Mouse (Mus musculus) hindbrain, embryonic 16.5 days (tissue): Measurements from ENCODE around the gene Sart3. TPM values are rescaled to one million over a fixed set of nuclear protein-coding genes. Genes with fewer than 3 reads are reported as not detected.

Source experiments
- ATAC-seq: fragments of 200-750 bp; cut with Nextera tagmentation; 2 replicates; pipeline ENCODE4 v1.8.0; 2017; ENCODE audit warnings: moderate TSS enrichment, moderate library complexity
- H3K27ac ChIP-seq: fragments of 300-500 bp; sonication (generic); 2 replicates; pipeline ENCODE4 v1.5.1; 2014; ENCODE audit warnings: low read depth, mild to moderate bottlenecking, control low read depth, low read length, moderate library complexity
- H3K27me3 ChIP-seq: fragments of 300-500 bp; sonication (generic); replicated peaks from 2 replicates; pipeline ENCODE4 v1.6.1; 2014; ENCODE audit warnings: low read length; ENCODE audit not compliant: control insufficient read depth, insufficient read depth
- H3K36me3 ChIP-seq: fragments of 300-500 bp; sonication (generic); 2 replicates; pipeline ENCODE4 v1.6.1; 2014; ENCODE audit warnings: mild to moderate bottlenecking, low read length, moderate library complexity, mixed read lengths; ENCODE audit not compliant: control insufficient read depth, insufficient read depth
- H3K4me1 ChIP-seq: fragments of 300-500 bp; sonication (generic); 2 replicates; pipeline ENCODE4 v1.6.1; 2014; ENCODE audit warnings: low read depth, low read length; ENCODE audit not compliant: control insufficient read depth, insufficient read depth
- H3K4me2 ChIP-seq: fragments of 300-500 bp; sonication (generic); 2 replicates; pipeline ENCODE4 v1.6.1; 2014; ENCODE audit warnings: mild to moderate bottlenecking, low read length, control low read depth, moderate library complexity
- H3K4me3 ChIP-seq: fragments of 300-500 bp; sonication (generic); 2 replicates; pipeline ENCODE4 v1.5.1; 2014; ENCODE audit warnings: mild to moderate bottlenecking, low read length, control low read depth, moderate library complexity
- H3K9ac ChIP-seq: fragments of 300-500 bp; sonication (generic); 2 replicates; pipeline ENCODE4 v1.6.1; 2014; ENCODE audit warnings: low read depth, mild to moderate bottlenecking, control low read depth, low read length, moderate library complexity
- H3K9me3 ChIP-seq: fragments of 300-500 bp; sonication (generic); 2 replicates; pipeline ENCODE4 v1.6.1; 2014; ENCODE audit warnings: mild to moderate bottlenecking, low read length, moderate library complexity; ENCODE audit not compliant: control insufficient read depth
- WGBS: fragments of 180-500 bp; shearing (Covaris S2); extraction: QIAGEN DNeasy Blood & Tissue Kit; methylation state at CpG from one replicate; pipeline ENCODE4 v1.1.7; 2014; 5-methylcytosine and 5-hydroxymethylcytosine counted together
- polyA plus RNA-seq: library from polyadenylated mRNA; unstranded; fragments of >200 nt; fragmentation: Nextera tagmentation; extraction: Ambion mirVana; gene quantifications from 2 replicates; pipeline ENCODE4 v1.2.1, GENCODE M21; 2015

Gene Sart3
- polyA plus RNA-seq, 1 experiment from 2014 or later, result 37.7 TPM

DNA sequence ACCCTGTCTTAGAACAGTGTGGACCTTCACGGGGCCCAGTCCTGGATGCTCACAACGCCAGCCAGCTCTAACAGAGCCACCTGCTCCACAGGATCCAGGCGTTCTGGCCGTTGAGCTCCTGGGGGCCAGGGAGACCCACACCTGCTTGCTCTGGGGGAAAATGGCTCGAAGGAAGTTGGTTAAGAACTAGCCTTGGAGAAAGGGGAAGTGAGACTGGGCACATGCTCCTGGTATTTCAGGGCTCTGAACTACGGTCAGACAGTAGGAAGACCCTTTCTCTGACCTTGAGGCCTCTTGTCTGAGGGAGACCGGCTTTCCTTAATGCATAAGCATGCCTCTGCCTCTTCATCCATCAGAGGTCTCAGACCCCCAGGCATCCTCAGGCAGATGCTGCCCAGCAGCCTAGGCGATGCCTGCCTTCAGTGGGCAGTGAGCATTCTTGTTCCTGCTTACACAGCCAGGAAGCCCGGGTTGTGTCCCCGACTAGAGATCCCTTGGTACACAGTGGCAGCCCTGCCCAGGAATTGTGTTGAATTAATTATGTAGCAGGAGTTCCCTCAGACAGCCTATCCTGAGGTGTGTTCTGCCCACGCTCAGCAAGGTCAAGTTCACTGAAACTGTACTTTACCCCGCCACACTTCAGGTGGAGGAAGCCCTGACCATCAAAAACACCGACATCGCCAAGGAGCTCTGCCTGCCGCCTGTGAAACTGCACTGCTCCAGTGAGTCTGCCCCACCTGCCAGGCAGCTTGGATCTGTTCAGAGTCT is 4.0 kb upstream of the Sart3 start:
- ATAC-seq, result no peak
- H3K4me1 ChIP-seq, result peaks cover 10% of the 10 kb centered on the region

GRCm38 (mm10) chr5:113775585-113775984 is 3.3 kb upstream of the Sart3 start:
- no peaks in the 10 kb centered on the region for H3K27me3 ChIP-seq
- H3K9ac ChIP-seq, result no peak overlapping the region
- ATAC-seq, result no peak
- no peak overlapping the region for H3K4me3 ChIP-seq
- peaks cover 14% of the 10 kb centered on the region; the same call in 1 of the 2 replicates for H3K36me3 ChIP-seq
- no peaks in the 10 kb centered on the region for H3K9me3 ChIP-seq
- 92% methylated on average over 10 of the region's 10 CpGs for whole genome bisulfite sequencing
- no peak overlapping the region for H3K4me2 ChIP-seq
- no peak overlapping the region for H3K27ac ChIP-seq
- peaks cover 10% of the 10 kb centered on the region for H3K4me1 ChIP-seq

More for the DNA sequence above, 4.0 kb upstream of the Sart3 start:
- Histone ChIP-seq H3K4me2 (no peak overlapping the region), H3K4me3 (no peak overlapping the region), H3K36me3 (peaks cover 14% of the 10 kb centered on the region; the same call in 1 of the 2 replicates), H3K27ac (no peak overlapping the region), H3K9me3 (no peaks in the 10 kb centered on the region), H3K27me3 (no peaks in the 10 kb centered on the region), H3K9ac (no peak overlapping the region)
- 88% methylated on average over 15 of the region's 15 CpGs for WGBS

- WGBS, result under 1% methylated on average over 7 of the region's 7 CpGs
- H3K9me3 ChIP-seq, result no peaks in the 10 kb centered on the region
- peaks cover 14% of the 10 kb centered on the region; the same call in 1 of the 2 replicates for H3K36me3 ChIP-seq
- ATAC-seq, result no peak
- no peak overlapping the region for H3K27ac ChIP-seq
- H3K9ac ChIP-seq, result no peak overlapping the region
- peak overlapping the region; percentile 94 for H3K4me2 ChIP-seq
- H3K27me3 ChIP-seq, result no peaks in the 10 kb centered on the region
- H3K4me3 ChIP-seq, result peak overlapping the region; percentile 91
- H3K4me1 ChIP-seq, result peaks cover 27% of the 10 kb centered on the region
Observed at GRCm38 (mm10) chr5:113773664-113774063, 1.4 kb upstream of the Sart3 start.

GRCm38 (mm10) chr5:113772905-113773519 is 702 bp upstream of the Sart3 start:
- peaks cover 16% of the 10 kb centered on the region for H3K36me3 ChIP-seq
- peak overlapping the region; percentile 93 for H3K9ac ChIP-seq
- H3K27me3 ChIP-seq, result no peaks in the 10 kb centered on the region
- 2% methylated on average over 26 of the region's 38 CpGs for WGBS
- peak overlapping the region; percentile 94 for H3K4me2 ChIP-seq
- H3K9me3 ChIP-seq, result no peaks in the 10 kb centered on the region
- H3K27ac ChIP-seq, result peak overlapping the region; percentile 99
- ATAC-seq, result peak; percentile 50
- H3K4me1 ChIP-seq, result peaks cover 27% of the 10 kb centered on the region
- peak overlapping the region; percentile 91 for H3K4me3 ChIP-seq

GRCm38 (mm10) chr5:113771213-113772162 is 822 bp downstream of the Sart3 start:
- ATAC-seq, result peak; percentile 80
- no peaks in the 10 kb centered on the region for H3K9me3 ChIP-seq
- peaks cover 11% of the 10 kb centered on the region for H3K36me3 ChIP-seq
- H3K27me3 ChIP-seq, result no peaks in the 10 kb centered on the region
- peak overlapping the region; percentile 99 for H3K27ac ChIP-seq
- peak overlapping the region; percentile 91 for H3K4me3 ChIP-seq
- H3K4me2 ChIP-seq, result peak overlapping the region; percentile 94
- H3K9ac ChIP-seq, result peak overlapping the region; percentile 93
- under 1% methylated on average over 86 of the region's 97 CpGs for WGBS
- peaks cover 27% of the 10 kb centered on the region for H3K4me1 ChIP-seq

DNA sequence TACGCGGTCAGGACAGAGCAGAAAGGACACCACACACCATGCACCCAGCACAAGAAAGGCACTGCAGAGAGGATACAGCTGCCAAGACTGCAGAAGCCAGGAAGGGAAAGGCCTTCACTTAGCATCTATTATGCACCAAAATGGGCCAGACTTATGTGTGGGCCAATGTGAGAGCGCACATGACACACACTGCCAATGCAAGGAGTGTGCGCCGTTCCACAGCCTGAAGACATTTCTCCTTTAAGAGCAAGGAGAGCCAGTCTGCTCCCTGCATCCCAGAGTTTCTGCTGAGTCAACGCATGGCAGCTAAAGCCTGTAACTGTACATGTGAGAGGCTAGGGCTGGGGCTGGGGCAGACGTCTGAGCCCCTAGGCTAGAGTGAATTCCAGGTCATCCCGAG is 3.5 kb downstream of the Sart3 start:
- no peak overlapping the region for H3K9ac ChIP-seq
- no peak for ATAC-seq
- H3K4me1 ChIP-seq, result peaks cover 25% of the 10 kb centered on the region
- H3K27ac ChIP-seq, result no peak overlapping the region
- peaks cover 3% of the 10 kb centered on the region for H3K36me3 ChIP-seq
- no peak overlapping the region for H3K4me3 ChIP-seq
- WGBS, result 88% methylated on average over 8 of the region's 8 CpGs
- H3K9me3 ChIP-seq, result no peaks in the 10 kb centered on the region
- no peak overlapping the region for H3K4me2 ChIP-seq
- no peaks in the 10 kb centered on the region for H3K27me3 ChIP-seq

- Histone ChIP-seq H3K27ac (no peak overlapping the region), H3K4me1 (peaks cover 17% of the 10 kb centered on the region), H3K4me2 (no peak overlapping the region), H3K27me3 (no peaks in the 10 kb centered on the region), H3K36me3 (peaks cover 6% of the 10 kb centered on the region), H3K4me3 (no peak overlapping the region), H3K9ac (no peak overlapping the region), H3K9me3 (no peaks in the 10 kb centered on the region)
- WGBS, result 93% methylated on average over 13 of the region's 13 CpGs
- ATAC-seq, result no peak
Observed at GRCm38 (mm10) chr5:113765641-113766526, 6.4 kb downstream of the Sart3 start.

- Histone ChIP-seq H3K36me3 (peaks cover 12% of the 10 kb centered on the region), H3K9ac (no peak overlapping the region), H3K27ac (no peak overlapping the region), H3K4me3 (no peak overlapping the region), H3K4me2 (no peak overlapping the region), H3K4me1 (peaks cover 5% of the 10 kb centered on the region), H3K9me3 (no peaks in the 10 kb centered on the region), H3K27me3 (no peaks in the 10 kb centered on the region)
- 89% methylated on average over 7 of the region's 7 CpGs for WGBS
- no peak for ATAC-seq
Observed at GRCm38 (mm10) chr5:113764426-113764825, 7.9 kb downstream of the Sart3 start.
